ENCODE assay signal across 34 mouse cellular contexts in the genomic region with DNA sequence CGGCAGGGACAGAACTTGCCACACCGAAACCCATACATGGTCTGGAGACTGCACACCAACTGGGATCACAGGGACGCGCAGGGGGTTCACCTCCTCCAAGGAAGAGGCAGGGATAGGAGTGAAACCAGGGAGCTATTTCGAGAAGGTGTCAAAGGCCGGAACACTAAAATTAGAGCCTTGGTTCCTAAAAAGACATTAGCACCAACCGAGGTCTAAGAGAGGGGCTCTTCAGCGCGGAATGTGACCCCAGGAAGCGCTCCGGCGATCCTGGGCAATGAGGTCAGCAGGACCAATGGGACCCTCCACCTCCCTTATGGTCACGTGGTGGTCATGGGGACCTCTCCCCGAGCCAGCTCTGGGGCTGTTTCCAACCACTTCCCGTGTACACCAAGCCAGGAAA. TPM values are rescaled to one million over a fixed set of nuclear protein-coding genes. Genes with fewer than 3 reads are reported as not detected.
A peak's percentile ranks its signal among the peaks of the same experiment; 100 is the strongest.
DNase-seq lines count a peak whose midpoint lies in the region; ATAC-seq and TF ChIP-seq lines count a peak whose summit lies in the region.
"Had no signal": no experiment of that assay in that cellular context is flagged by ENCODE, and none has a peak within 500 bp of the region (broad histone marks: within the 10 kb centered on the region; RNA-seq: fewer than 3 reads in every experiment).

No protein-coding gene starts in this region.

- no peak for TF ChIP-seq CTCF in gastrocnemius, adult 2 months (IDR thresholded peaks at IDR 0.05)

- no peaks in the 10 kb centered on the region for H3K27me3 ChIP-seq in heart, embryonic 14.5 days (ENCODE audit: control insufficient read depth, insufficient read depth, low read length)
- H3K27me3 ChIP-seq: embryonic facial prominence, embryonic 15.5 days; forebrain, embryonic 12.5 days; hindbrain, embryonic 13.5 days; liver, embryonic 15.5 days; stomach, embryonic 15.5 days had no signal

- no peak overlapping the region for H3K4me3 ChIP-seq in gastrocnemius, adult 2 months
- no peak overlapping the region for H3K4me3 ChIP-seq in heart, embryonic 14.5 days (ENCODE audit: control insufficient read depth in 1 of 2, insufficient read depth in 1 of 2, low read depth in 1 of 2, low read length in 2 of 2)
- H3K4me3 ChIP-seq: embryonic facial prominence, embryonic 10.5 days; embryonic facial prominence, embryonic 15.5 days; forebrain, embryonic 12.5 days; hindbrain, embryonic 13.5 days; liver, embryonic 15.5 days; stomach, embryonic 15.5 days had no signal

- peak; percentile 66 for ATAC-seq in heart, embryonic 14.5 days (ENCODE audit: insufficient number of reproducible peaks, insufficient read depth, low FRiP score, low read depth)
- no peak for ATAC-seq in activated CD4-positive, CD25-positive, alpha-beta regulatory T cell, adult 4 months
- ATAC-seq: intestine, embryonic 16.5 days; midbrain, embryonic 16.5 days had no signal

- H3K9me3 ChIP-seq in heart, embryonic 14.5 days (ENCODE audit: control insufficient read depth, low read length), result no peaks in the 10 kb centered on the region
- H3K9me3 ChIP-seq: embryonic facial prominence, embryonic 10.5 days; embryonic facial prominence, embryonic 15.5 days; forebrain, embryonic 12.5 days; G1E; hindbrain, embryonic 13.5 days; liver, embryonic 15.5 days; stomach, embryonic 15.5 days had no signal

- peak overlapping the region; percentile 40 for H3K4me2 ChIP-seq in heart, embryonic 14.5 days (ENCODE audit: low read length)
- H3K4me2 ChIP-seq: embryonic facial prominence, embryonic 15.5 days; forebrain, embryonic 12.5 days; hindbrain, embryonic 13.5 days; liver, embryonic 15.5 days; lung, embryonic 14.5 days; stomach, embryonic 15.5 days had no signal

- H3K9ac ChIP-seq in heart, embryonic 14.5 days (ENCODE audit: low read length), result peak overlapping the region; percentile 31; the same call in 1 of the 2 replicates
- H3K9ac ChIP-seq: embryonic facial prominence, embryonic 15.5 days; forebrain, embryonic 12.5 days; hindbrain, embryonic 13.5 days; liver, embryonic 15.5 days; lung, embryonic 14.5 days; stomach, embryonic 15.5 days had no signal

- H3K36me3 ChIP-seq in heart, embryonic 14.5 days (ENCODE audit: control insufficient read depth, insufficient read depth, low read length), result no peaks in the 10 kb centered on the region
- H3K36me3 ChIP-seq: embryonic facial prominence, embryonic 10.5 days; embryonic facial prominence, embryonic 15.5 days; forebrain, embryonic 12.5 days; G1E; hindbrain, embryonic 13.5 days; liver, embryonic 15.5 days; stomach, embryonic 15.5 days had no signal

- DNase-seq in gastrocnemius, adult 2 months, result no peak
- no peak for DNase-seq in gastrocnemius, adult 8-10 months (ENCODE audit: low spot score in 2 of 2)
- peak; percentile 75 for DNase-seq in heart, adult 9 months (ENCODE audit: low spot score in 2 of 2)
- DNase-seq in heart, postnatal 14 days, result peak; percentile 26 to 57
- no peak for DNase-seq in spleen, adult 18-20 months
- DNase-seq in adrenal gland, adult 2 months, result no peak
- DNase-seq: cerebellum, adult 8-10 months; cerebellum, postnatal 25 days; gastrocnemius, postnatal 25 days; kidney, adult 9 months; kidney, postnatal 10 days; liver; lung, embryonic 14.5 days; lung, postnatal 14 days; thymus, postnatal 14 days had no signal

- intact Hi-C loops in gastrocnemius, adult 2 months (cut with DNase I), result no loop called here
- intact Hi-C loops in heart, postnatal 14 days (cut with DNase I), result no loop called here

- 41% methylated on average over 15 of the region's 15 CpGs for WGBS in heart, embryonic 14.5 days

- peak overlapping the region; percentile 31; the same call in 1 of the 2 replicates for H3K27ac ChIP-seq in gastrocnemius, adult 2 months
- H3K27ac ChIP-seq in heart, embryonic 14.5 days (replicated peaks in 1 of 2; ENCODE audit: control insufficient read depth in 1 of 2, insufficient read depth in 1 of 2, low read depth in 2 of 2, low read length in 2 of 2), result peak overlapping the region; percentile 79 to 86
- H3K27ac ChIP-seq: embryonic facial prominence, embryonic 10.5 days; embryonic facial prominence, embryonic 15.5 days; forebrain, embryonic 12.5 days; hindbrain, embryonic 13.5 days; liver, embryonic 15.5 days; stomach, embryonic 15.5 days had no signal

- H3K4me1 ChIP-seq in heart, embryonic 14.5 days (ENCODE audit: control insufficient read depth in 2 of 2, insufficient read depth in 2 of 2, low read length in 2 of 2), result peaks cover 40 to 46% of the 10 kb centered on the region in 2 experiments
- H3K4me1 ChIP-seq: embryonic facial prominence, embryonic 10.5 days; embryonic facial prominence, embryonic 15.5 days; forebrain, embryonic 12.5 days; hindbrain, embryonic 13.5 days; liver, embryonic 15.5 days; stomach, embryonic 15.5 days had no signal

RNA-seq across cellular contexts. Expression of a gene that starts 22.0 kb away (rescaled TPM):
- not detected for total RNA-seq in gastrocnemius, adult 2 months (2021)
- not detected for total RNA-seq in gastrocnemius, adult 8-10 months (2022)
- polyA plus RNA-seq in heart, embryonic 14.5 days (2014; fragmentation: Nextera tagmentation; extraction: Ambion mirVana), result 180 and 234 TPM in 2 replicates
- total RNA-seq in heart, postnatal 14 days (2021), result 100 to 1,000 TPM in 1 of 2 experiments, 10 to 100 TPM in 1; 74.4 to 148 TPM
- total RNA-seq in adrenal gland, adult 2 months (2021), result 1 to 10 TPM in 1 of 2 experiments, not detected in 1; 9.8 TPM
- polyA plus RNA-seq in adrenal gland, adult 2 months (2012; rRNA removed), result not detected in 2 replicates
- not detected for polyA plus RNA-seq in activated CD4-positive, CD25-positive, alpha-beta regulatory T cell, adult 4 months (2017; shearing (Covaris generic))
- total RNA-seq: G1E; gastrocnemius, postnatal 25 days; layer of hippocampus, postnatal 10 days; left cerebral cortex, adult 18-20 months; left cerebral cortex, postnatal 14 days; neutrophil, adult 5-6 weeks had no signal
- polyA plus RNA-seq: forebrain, embryonic 12.5 days; G1E; intestine, embryonic 16.5 days; large intestine, adult 2 months; limb, embryonic 11.5 days; liver, embryonic 15.5 days; lung, embryonic 14.5 days; midbrain, embryonic 16.5 days; stomach, embryonic 15.5 days; urinary bladder, adult 2 months had no signal

RNA-seq across cellular contexts. Expression of a gene that starts 22.9 kb away (rescaled TPM):
- 10 to 100 TPM; 17.0 to 21.5 TPM for total RNA-seq in gastrocnemius, adult 2 months (2021)
- 10 to 100 TPM; 19.8 to 21.4 (median 20.5) TPM for total RNA-seq in gastrocnemius, adult 8-10 months (2022)
- polyA plus RNA-seq in heart, embryonic 14.5 days (2014; fragmentation: Nextera tagmentation; extraction: Ambion mirVana), result 19.3 and 22.1 TPM in 2 replicates
- total RNA-seq in heart, postnatal 14 days (2021), result 10 to 100 TPM; 39.6 to 43.9 TPM
- 10 to 100 TPM; 44.4 TPM for total RNA-seq in adrenal gland, adult 2 months (2021)
- 119 and 120 TPM in 2 replicates for polyA plus RNA-seq in adrenal gland, adult 2 months (2012; rRNA removed)
- polyA plus RNA-seq in activated CD4-positive, CD25-positive, alpha-beta regulatory T cell, adult 4 months (2017; shearing (Covaris generic)), result 10 to 100 TPM in 1 of 2 experiments, 1 to 10 TPM in 1; 8.9 to 11.4 TPM

RNA-seq across cellular contexts. Expression of a gene that starts 27.1 kb away (rescaled TPM):
- total RNA-seq in gastrocnemius, adult 2 months (2021), result 10 to 100 TPM; 17.1 to 25.9 TPM
- total RNA-seq in gastrocnemius, adult 8-10 months (2022), result 10 to 100 TPM; 14.7 to 17.0 (median 15.5) TPM
- 50.1 and 50.7 TPM in 2 replicates for polyA plus RNA-seq in heart, embryonic 14.5 days (2014; fragmentation: Nextera tagmentation; extraction: Ambion mirVana)
- total RNA-seq in heart, postnatal 14 days (2021), result 10 to 100 TPM; 90.1 to 95.0 TPM
- 10 to 100 TPM; 36.4 to 44.0 TPM for total RNA-seq in adrenal gland, adult 2 months (2021)
- polyA plus RNA-seq in adrenal gland, adult 2 months (2012; rRNA removed), result 36.1 and 46.5 TPM in 2 replicates
- 1 to 10 TPM; 2.8 to 4.0 TPM for polyA plus RNA-seq in activated CD4-positive, CD25-positive, alpha-beta regulatory T cell, adult 4 months (2017; shearing (Covaris generic))

RNA-seq across cellular contexts. Expression of a gene that starts 36.9 kb away (rescaled TPM):
- not detected for total RNA-seq in gastrocnemius, adult 2 months (2021)
- total RNA-seq in gastrocnemius, adult 8-10 months (2022), result under 1 TPM in 3 of 4 experiments, not detected in 1; 0.34 to 0.46 (median 0.39) TPM
- polyA plus RNA-seq in heart, embryonic 14.5 days (2014; fragmentation: Nextera tagmentation; extraction: Ambion mirVana), result 7,026 and 7,623 TPM in 2 replicates
- 1,000 to 10,000 TPM in 1 of 2 experiments, 100 to 1,000 TPM in 1; 590 to 1,636 TPM for total RNA-seq in heart, postnatal 14 days (2021)
- not detected for total RNA-seq in adrenal gland, adult 2 months (2021)
- polyA plus RNA-seq in adrenal gland, adult 2 months (2012; rRNA removed), result not detected in 2 replicates
- not detected for polyA plus RNA-seq in activated CD4-positive, CD25-positive, alpha-beta regulatory T cell, adult 4 months (2017; shearing (Covaris generic))
- total RNA-seq: adrenal gland, postnatal 4 days; G1E; gastrocnemius, postnatal 25 days; neutrophil, adult 5-6 weeks had no signal
- polyA plus RNA-seq: G1E; lung, embryonic 14.5 days had no signal

RNA-seq across cellular contexts. Expression of a gene that starts 59.1 kb away (rescaled TPM):
- total RNA-seq in gastrocnemius, adult 2 months (2021), result 100 to 1,000 TPM; 416 to 452 TPM
- total RNA-seq in gastrocnemius, adult 8-10 months (2022), result 100 to 1,000 TPM; 389 to 516 (median 444) TPM
- polyA plus RNA-seq in heart, embryonic 14.5 days (2014; fragmentation: Nextera tagmentation; extraction: Ambion mirVana), result 107 and 117 TPM in 2 replicates
- total RNA-seq in heart, postnatal 14 days (2021), result 100 to 1,000 TPM; 621 to 624 TPM
- 100 to 1,000 TPM; 164 to 221 TPM for total RNA-seq in adrenal gland, adult 2 months (2021)
- polyA plus RNA-seq in adrenal gland, adult 2 months (2012; rRNA removed), result 77.6 and 98.7 TPM in 2 replicates
- 10 to 100 TPM; 17.2 to 23.9 TPM for polyA plus RNA-seq in activated CD4-positive, CD25-positive, alpha-beta regulatory T cell, adult 4 months (2017; shearing (Covaris generic))

Comparison
In these comparisons a context has a peak if more than half of its experiments do, and no peak if none do; other contexts are left out.
1. DNase-seq: peak in heart, adult 9 months (2 of 2) and heart, postnatal 14 days (2 of 2); none in gastrocnemius, adult 2 months (single experiment), gastrocnemius, adult 8-10 months (0 of 2), spleen, adult 18-20 months (0 of 2) and adrenal gland, adult 2 months (single experiment).
2. RNA of a gene that starts 22.0 kb away (total RNA-seq): 74.4 to 148 TPM in heart, postnatal 14 days; 9.8 TPM in adrenal gland, adult 2 months, not detected in gastrocnemius, adult 2 months and not detected in gastrocnemius, adult 8-10 months; every median in the first group is over 4 times any median in the second.